Mouse (Mus musculus) embryonic facial prominence, embryonic 10.5 days (tissue): ENCODE measurements around the gene Speer4c. TPM values are rescaled to one million over a fixed set of nuclear protein-coding genes. Genes with fewer than 3 reads are reported as not detected.
"Not testable (repeated sequence)": the region's sequence is repeated elsewhere in the genome, so short reads cannot be mapped to it uniquely, and the experiment has no call there.

Experiments used
- DNase-seq: peaks from one replicate; pipeline ENCODE4 v3.0.0-alpha.2; 2017; ENCODE audit warnings: low spot score
- H3K27ac ChIP-seq: fragments of 300-500 bp; sonication (generic); replicated peaks from 2 replicates; pipeline ENCODE4 v1.5.1; 2016; ENCODE audit warnings: mild to moderate bottlenecking
- H3K27me3 ChIP-seq: fragments of 300-500 bp; sonication (generic); replicated peaks from 2 replicates; pipeline ENCODE4 v1.6.1; 2016; ENCODE audit warnings: low read depth, mild to moderate bottlenecking; ENCODE audit not compliant: poor library complexity, severe bottlenecking
- H3K36me3 ChIP-seq: fragments of 300-500 bp; sonication (generic); replicated peaks from 2 replicates; pipeline ENCODE4 v1.6.1; 2016; ENCODE audit warnings: mild to moderate bottlenecking, moderate library complexity
- H3K4me1 ChIP-seq: fragments of 300-500 bp; sonication (generic); 2 replicates; pipeline ENCODE4 v1.6.1; 2016
- H3K4me3 ChIP-seq: fragments of 300-500 bp; sonication (generic); 2 replicates; pipeline ENCODE4 v1.5.1; 2016; ENCODE audit warnings: mild to moderate bottlenecking, moderate library complexity
- H3K9me3 ChIP-seq: fragments of 300-500 bp; sonication (generic); 2 replicates; pipeline ENCODE4 v1.6.1; 2016; ENCODE audit warnings: mild to moderate bottlenecking
- WGBS: fragments of 180-500 bp; shearing (Covaris S2); methylation state at CpG from one replicate; pipeline ENCODE4 v1.1.7; 2016; 5-methylcytosine and 5-hydroxymethylcytosine counted together
- polyA plus RNA-seq: library from polyadenylated mRNA; unstranded; fragments of >200 nt; fragmentation: Nextera tagmentation; extraction: Ambion mirVana; gene quantifications from 2 replicates; pipeline ENCODE4 v1.2.1, GENCODE M21; 2016

Speer4c gene
- polyA plus RNA-seq, 1 experiment from 2014 or later: not detected

- H3K9me3 ChIP-seq: peaks cover 25% of the 10 kb centered on the region
- DNase-seq, H3K36me3 ChIP-seq, H3K4me1 ChIP-seq, H3K27ac ChIP-seq, H3K27me3 ChIP-seq, H3K4me3 ChIP-seq: not testable (repeated sequence)
- 75% methylated on average over 2 of the region's 2 CpGs for WGBS
Measured at GRCm38 (mm10) chr5:15678907-15679306, 35.2 kb downstream of the Speer4c start.

- DNase-seq, H3K4me3 ChIP-seq, H3K36me3 ChIP-seq, H3K27me3 ChIP-seq, H3K4me1 ChIP-seq, H3K27ac ChIP-seq: not testable (repeated sequence)
- WGBS: 89% methylated on average over 4 of the region's 4 CpGs
- peaks cover 29% of the 10 kb centered on the region for H3K9me3 ChIP-seq
Measured at GRCm38 (mm10) chr5:15677750-15678149, 36.3 kb downstream of the Speer4c start.

GRCm38 (mm10) chr5:15674429-15675244 lies 39.4 kb downstream of the Speer4c start:
- H3K9me3 ChIP-seq: peaks cover 30% of the 10 kb centered on the region
- H3K4me3 ChIP-seq, H3K27me3 ChIP-seq, DNase-seq, H3K27ac ChIP-seq, H3K36me3 ChIP-seq, H3K4me1 ChIP-seq: not testable (repeated sequence)
- 91% methylated on average over 5 of the region's 8 CpGs for WGBS

GRCm38 (mm10) chr5:15673989-15674388 lies 40.1 kb downstream of the Speer4c start:
- not testable (repeated sequence) for H3K27ac ChIP-seq, H3K4me3 ChIP-seq, H3K4me1 ChIP-seq, DNase-seq, H3K36me3 ChIP-seq, H3K27me3 ChIP-seq
- WGBS: 82% methylated on average over 2 of the region's 2 CpGs
- H3K9me3 ChIP-seq: peaks cover 27% of the 10 kb centered on the region

GRCm38 (mm10) chr5:15670789-15671188 lies 43.3 kb downstream of the Speer4c start:
- not testable (repeated sequence) for H3K27me3 ChIP-seq, H3K36me3 ChIP-seq, DNase-seq, H3K4me3 ChIP-seq, H3K4me1 ChIP-seq, H3K27ac ChIP-seq
- H3K9me3 ChIP-seq: peaks cover 20% of the 10 kb centered on the region
- WGBS: 91% methylated on average over 18 of the region's 18 CpGs

GRCm38 (mm10) chr5:15663847-15664246 lies 50.2 kb downstream of the Speer4c start:
- not testable (repeated sequence) for H3K27ac ChIP-seq, H3K4me1 ChIP-seq, H3K36me3 ChIP-seq, H3K9me3 ChIP-seq, H3K4me3 ChIP-seq, H3K27me3 ChIP-seq, DNase-seq
- WGBS: 74% methylated on average over 7 of the region's 7 CpGs

Other genes starting within 250 kb of the Speer4c start
- not detected in 2 replicates for gene Gm21149, start 237.7 kb downstream of the Speer4c start, polyA plus RNA-seq
- gene Gm21190, start 185.0 kb downstream of the Speer4c start, polyA plus RNA-seq: not detected in 2 replicates
- gene Gm21083, start 136.9 kb downstream of the Speer4c start, polyA plus RNA-seq: not detected in 2 replicates
- not detected in 2 replicates for gene Speer4d, start 95.2 kb downstream of the Speer4c start, polyA plus RNA-seq
- not detected in 2 replicates for gene 4930572O03Rik, start 57.2 kb downstream of the Speer4c start, polyA plus RNA-seq
- 6.0 and 8.2 TPM in 2 replicates for gene Cacna2d1, start 220.4 kb upstream of the Speer4c start, polyA plus RNA-seq